Mouse (Mus musculus) c-Kit-negative CD71-positive TER-119-positive erythroid progenitor cells, embryonic 14.5 days (primary cell): ENCODE results near the gene Hsph1.

ENCODE experiments used
- DNase-seq: peaks from one replicate; pipeline ENCODE4 v3.0.0-alpha.2; 2013; ENCODE audit warnings: low read depth, low spot score

Hsph1 gene

GRCm38 (mm10) chr5:149588814-149589534 is 47.2 kb downstream of the Hsph1 start:
- no peak for DNase-seq

DNA sequence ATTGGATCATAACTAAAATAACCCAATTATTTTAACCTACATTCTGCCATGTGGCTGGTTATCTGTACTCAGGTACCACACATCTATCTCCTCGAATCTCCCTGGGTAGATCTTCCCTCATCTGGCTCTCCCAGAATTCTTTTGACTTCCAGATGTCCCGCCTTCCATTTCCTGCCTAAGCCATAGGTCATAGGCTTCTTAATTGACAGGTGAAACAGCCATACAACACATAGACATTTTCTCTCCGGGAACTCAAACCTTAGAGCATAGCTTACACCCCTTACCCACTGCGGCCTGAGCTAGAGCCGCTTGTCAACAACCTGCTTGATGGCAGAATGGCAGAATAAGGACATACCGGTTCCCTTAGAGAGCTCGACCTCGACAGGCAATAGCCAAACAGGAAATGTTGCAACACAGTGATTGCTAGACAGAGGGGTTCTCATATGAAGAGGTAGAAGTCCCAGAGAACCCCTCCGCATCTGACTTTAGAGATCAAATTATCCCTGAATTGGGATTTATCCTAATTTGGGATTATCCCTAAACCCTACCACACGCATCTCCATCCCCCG is 48.8 kb downstream of the Hsph1 start:
- no peak for DNase-seq

DNA sequence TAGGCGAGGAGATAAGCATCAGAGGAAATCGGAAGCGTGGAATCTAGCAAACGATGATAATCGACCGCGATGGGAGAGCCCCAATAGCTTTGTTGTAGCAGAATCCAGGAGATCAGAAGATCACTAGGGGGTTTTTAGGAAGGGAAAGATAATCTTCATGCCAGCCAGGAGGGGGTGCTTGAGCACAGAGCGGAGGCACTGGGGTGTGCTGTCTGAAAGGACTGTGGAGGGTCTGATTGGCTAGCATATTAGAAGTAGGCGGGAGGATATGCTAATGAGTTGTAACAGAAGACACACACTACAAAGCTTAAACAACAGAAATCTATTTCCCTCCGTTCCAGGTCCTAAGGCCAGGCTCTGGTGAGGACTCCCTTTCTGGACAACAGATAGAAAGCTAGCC is 50.3 kb downstream of the Hsph1 start:
- no peak for DNase-seq

- no peak for DNase-seq
Measured at GRCm38 (mm10) chr5:149585231-149585630, 50.9 kb downstream of the Hsph1 start.

GRCm38 (mm10) chr5:149584154-149584655 is 52.0 kb downstream of the Hsph1 start:
- no peak for DNase-seq

DNA sequence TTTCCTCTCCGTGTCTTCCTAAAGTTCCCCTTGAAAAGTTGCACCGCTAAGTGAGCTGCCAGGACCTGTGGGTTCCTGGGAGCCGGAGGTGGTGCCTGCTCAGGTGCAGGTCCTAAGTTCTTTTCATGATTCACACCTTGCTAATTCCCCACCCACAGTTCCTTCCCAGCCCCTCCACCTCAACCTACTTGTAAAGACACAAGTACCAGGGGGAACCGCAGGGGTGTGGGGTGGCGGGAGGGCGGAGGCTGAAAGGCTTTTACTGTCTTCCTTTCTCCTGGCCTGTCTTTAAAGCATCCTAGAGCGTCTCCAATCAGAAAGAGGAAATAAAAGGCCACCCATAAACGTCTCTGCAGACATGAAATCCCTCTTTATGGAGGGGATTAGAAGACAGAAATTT is 52.7 kb downstream of the Hsph1 start:
- no peak for DNase-seq

DNA sequence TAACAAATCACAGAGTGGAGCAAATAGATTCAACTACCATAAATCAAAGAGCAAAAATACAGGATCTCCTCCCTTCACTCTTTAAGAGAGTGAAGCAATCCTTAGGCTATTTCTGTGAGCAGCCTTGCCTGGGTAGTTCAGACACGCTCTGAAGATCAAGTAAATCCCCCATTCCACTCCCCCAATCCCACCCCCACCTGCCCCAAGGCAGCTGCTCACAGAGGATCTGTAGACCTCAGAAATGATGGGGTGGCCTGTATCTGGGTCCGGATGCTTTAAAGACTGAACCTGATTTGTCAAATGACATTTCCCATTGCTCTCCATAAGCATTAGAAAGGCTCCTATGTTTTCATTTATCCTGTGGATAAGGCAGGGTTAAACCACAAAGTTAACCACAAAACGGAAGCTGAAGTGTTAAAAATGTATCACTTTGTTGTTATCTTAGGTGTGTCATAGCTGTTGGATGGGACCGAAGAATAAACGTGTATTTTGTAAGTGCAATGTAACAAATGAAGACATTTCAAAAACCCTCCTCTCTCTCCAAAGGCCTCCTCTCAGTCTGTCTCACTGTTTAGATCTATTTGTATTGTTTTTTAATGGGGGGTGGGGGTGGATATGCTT is 53.4 kb downstream of the Hsph1 start:
- no peak for DNase-seq

DNA sequence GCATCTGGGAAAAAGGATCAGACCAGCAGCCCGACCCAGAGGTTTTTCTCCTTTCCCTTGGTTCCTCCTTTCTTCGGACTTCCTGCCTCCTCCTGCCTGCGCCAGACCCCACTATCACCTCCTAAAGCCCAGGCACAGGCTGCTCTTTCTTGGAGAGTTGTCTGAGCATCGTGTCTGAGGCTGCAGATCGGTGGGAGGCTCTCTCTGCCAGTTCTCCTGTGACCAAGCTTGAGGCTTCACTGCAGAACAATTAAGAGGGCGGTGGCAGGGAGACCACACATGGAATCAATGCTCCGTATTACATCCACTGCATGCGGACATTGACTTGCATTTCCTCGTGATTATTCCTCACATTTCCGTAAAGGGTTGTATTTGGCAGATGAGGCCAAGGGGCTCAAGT is 58.7 kb downstream of the Hsph1 start:
- DNase-seq, result no peak

DNA sequence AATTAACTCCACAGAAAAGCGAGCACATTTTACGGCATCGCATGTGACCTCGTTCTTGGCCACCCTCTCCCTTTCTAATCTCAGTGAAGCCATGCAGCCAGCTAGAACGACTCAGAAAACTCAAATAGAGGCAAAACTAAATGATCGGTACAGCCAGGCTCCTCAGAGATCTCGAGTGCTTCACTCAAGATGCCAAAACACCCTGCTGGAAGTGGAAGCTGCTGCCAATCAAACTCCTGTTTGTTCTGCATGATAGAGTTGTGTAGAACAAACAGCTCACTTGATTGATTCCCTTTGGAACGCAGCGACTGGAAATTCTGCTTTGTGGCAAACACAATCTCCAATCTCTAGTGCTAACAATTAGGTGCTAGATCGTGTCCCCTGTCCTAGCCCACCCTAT is 59.2 kb downstream of the Hsph1 start:
- DNase-seq, result no peak

GRCm38 (mm10) chr5:149568993-149569392 is 67.2 kb downstream of the Hsph1 start:
- no peak for DNase-seq

DNA sequence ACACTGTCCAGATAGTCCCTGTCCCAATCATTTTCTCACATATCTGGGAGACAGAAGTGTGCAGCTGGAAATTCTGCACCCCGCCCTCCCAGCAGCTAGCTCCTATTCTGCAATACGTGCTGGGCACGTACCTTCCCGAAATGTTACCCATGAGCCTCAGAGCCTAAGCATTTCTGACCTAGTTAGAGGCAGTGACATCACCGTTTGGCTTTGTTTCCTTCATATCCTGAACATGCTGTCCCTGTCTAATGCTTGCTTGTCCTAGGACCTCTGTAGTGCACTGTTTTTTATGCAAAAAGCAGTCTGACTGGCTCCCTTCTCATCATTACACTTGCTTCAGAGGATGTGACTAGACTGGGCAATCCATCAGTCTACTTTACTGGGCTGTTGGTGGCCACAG is 69.2 kb downstream of the Hsph1 start:
- DNase-seq, result no peak

- DNase-seq, result no peak
Measured at GRCm38 (mm10) chr5:149566026-149566425, 70.2 kb downstream of the Hsph1 start.
